Mouse (Mus musculus): ENCODE data around the gene Iqce.

- TF ChIP-seq KAT2A (conservative IDR thresholded peaks at IDR 0.05; ENCODE audit: low read depth, low read length): no peak
- no peak for TF ChIP-seq TBP (IDR thresholded peaks at IDR 0.05; ENCODE audit: low read depth, low read length)
These were observed 28.1 kb downstream of the Iqce start for GRCm38 (mm10) chr5:140674036-140674435.

Measured in MEL (cell line).